Mouse (Mus musculus) forebrain, embryonic 11.5 days (tissue): ENCODE data around the gene Ppl. TPM values are rescaled to one million over a fixed set of nuclear protein-coding genes. Genes with fewer than 3 reads are reported as not detected.

ENCODE experiments used
- ATAC-seq: fragments of 200-750 bp; cut with Nextera tagmentation; replicated peaks from 2 replicates; pipeline ENCODE4 v1.8.0; 2017; ENCODE audit warnings: moderate TSS enrichment; ENCODE audit not compliant: low FRiP score
- DNase-seq: peaks from one replicate; pipeline ENCODE4 v3.0.0-alpha.2; 2017; ENCODE audit warnings: low spot score
- H3K27ac ChIP-seq: fragments of 300-500 bp; sonication (generic); 2 replicates; pipeline ENCODE4 v1.5.1; 2014; ENCODE audit warnings: low read depth, low read length
- H3K27me3 ChIP-seq: fragments of 300-500 bp; sonication (generic); 2 replicates; pipeline ENCODE4 v1.6.1; 2014; ENCODE audit warnings: mild to moderate bottlenecking, low read length, mixed read lengths; ENCODE audit not compliant: control insufficient read depth, insufficient read depth
- H3K36me3 ChIP-seq: fragments of 300-500 bp; sonication (generic); 2 replicates; pipeline ENCODE4 v1.6.1; 2014; ENCODE audit warnings: mild to moderate bottlenecking, low read length, moderate library complexity, mixed read lengths; ENCODE audit not compliant: control insufficient read depth, insufficient read depth
- H3K4me1 ChIP-seq: fragments of 300-500 bp; sonication (generic); replicated peaks from 2 replicates; pipeline ENCODE4 v1.6.1; 2014; ENCODE audit warnings: low read length, mixed read lengths; ENCODE audit not compliant: control insufficient read depth, insufficient read depth
- H3K4me2 ChIP-seq: fragments of 300-500 bp; sonication (generic); 2 replicates; pipeline ENCODE4 v1.6.1; 2014; ENCODE audit warnings: low read depth, mild to moderate bottlenecking, low read length, moderate library complexity, mixed read lengths; ENCODE audit not compliant: severe bottlenecking
- H3K4me3 ChIP-seq: fragments of 300-500 bp; sonication (generic); 2 replicates; pipeline ENCODE4 v1.5.1; 2014; ENCODE audit warnings: low read depth, low read length
- H3K9ac ChIP-seq: fragments of 300-500 bp; sonication (generic); 2 replicates; pipeline ENCODE4 v1.6.1; 2014; ENCODE audit warnings: low read length
- H3K9me3 ChIP-seq: fragments of 300-500 bp; sonication (generic); 2 replicates; pipeline ENCODE4 v1.6.1; 2016; ENCODE audit warnings: low read length, mixed read lengths; ENCODE audit not compliant: control insufficient read depth
- WGBS: fragments of 180-500 bp; shearing (Covaris S2); extraction: QIAGEN DNeasy Blood & Tissue Kit; methylation state at CpG from one replicate; pipeline ENCODE4 v1.1.7; 2014; 5-methylcytosine and 5-hydroxymethylcytosine counted together
- polyA plus RNA-seq: library from polyadenylated mRNA; unstranded; fragments of >200 nt; fragmentation: Nextera tagmentation; extraction: Ambion mirVana; gene quantifications from 2 replicates; pipeline ENCODE4 v1.2.1, GENCODE M21; 2014

The Ppl gene
- polyA plus RNA-seq, 1 experiment from 2014 or later: 1.3 TPM

- no peak for ATAC-seq
Observed at GRCm38 (mm10) chr16:5135551-5136261, 3.5 kb upstream of the Ppl start.

GRCm38 (mm10) chr16:5134623-5135330 is 2.6 kb upstream of the Ppl start:
- WGBS: 83% methylated on average over 14 of the region's 14 CpGs

More at GRCm38 (mm10) chr16:5135551-5136261, 3.5 kb upstream of the Ppl start:
- no peak overlapping the region for H3K9ac ChIP-seq
- WGBS: 81% methylated on average over 8 of the region's 8 CpGs
- H3K4me3 ChIP-seq: no peak overlapping the region
- no peak overlapping the region for H3K4me2 ChIP-seq
- no peaks in the 10 kb centered on the region for H3K36me3 ChIP-seq
- no peak for DNase-seq
- H3K9me3 ChIP-seq: no peaks in the 10 kb centered on the region
- peaks cover 29% of the 10 kb centered on the region for H3K27me3 ChIP-seq
- H3K27ac ChIP-seq: no peak overlapping the region
- H3K4me1 ChIP-seq: peaks cover 4% of the 10 kb centered on the region; the same call in 1 of the 2 replicates

GRCm38 (mm10) chr16:5131251-5131922 is 834 bp downstream of the Ppl start:
- H3K27me3 ChIP-seq: peaks cover 36% of the 10 kb centered on the region

More at GRCm38 (mm10) chr16:5134623-5135330, 2.6 kb upstream of the Ppl start:
- DNase-seq (no peak), ATAC-seq (no peak)
- peaks cover 34% of the 10 kb centered on the region for H3K27me3 ChIP-seq
- H3K4me2 ChIP-seq: no peak overlapping the region
- no peaks in the 10 kb centered on the region for H3K9me3 ChIP-seq
- peaks cover 4% of the 10 kb centered on the region; the same call in 1 of the 2 replicates for H3K4me1 ChIP-seq
- no peaks in the 10 kb centered on the region for H3K36me3 ChIP-seq
- H3K27ac ChIP-seq: no peak overlapping the region
- H3K4me3 ChIP-seq: no peak overlapping the region
- no peak overlapping the region for H3K9ac ChIP-seq

GRCm38 (mm10) chr16:5130766-5131165 is 1.5 kb downstream of the Ppl start:
- Histone ChIP-seq H3K4me1 (peaks cover 4% of the 10 kb centered on the region; the same call in 1 of the 2 replicates), H3K4me2 (no peak overlapping the region), H3K9me3 (no peaks in the 10 kb centered on the region), H3K27ac (no peak overlapping the region), H3K4me3 (no peak overlapping the region), H3K9ac (no peak overlapping the region), H3K27me3 (peaks cover 36% of the 10 kb centered on the region), H3K36me3 (no peaks in the 10 kb centered on the region)
- ATAC-seq (no peak), DNase-seq (no peak)
- WGBS: 14% methylated on average over 4 of the region's 4 CpGs

More at GRCm38 (mm10) chr16:5131251-5131922, 834 bp downstream of the Ppl start:
- H3K27ac ChIP-seq: no peak overlapping the region
- WGBS: 3% methylated on average over 25 of the region's 25 CpGs
- H3K4me1 ChIP-seq: peaks cover 4% of the 10 kb centered on the region; the same call in 1 of the 2 replicates
- no peak for DNase-seq
- no peak overlapping the region for H3K9ac ChIP-seq
- no peaks in the 10 kb centered on the region for H3K9me3 ChIP-seq
- no peak overlapping the region for H3K4me3 ChIP-seq
- ATAC-seq: no peak
- no peaks in the 10 kb centered on the region for H3K36me3 ChIP-seq
- H3K4me2 ChIP-seq: no peak overlapping the region

- WGBS: 62% methylated on average over 2 of the region's 2 CpGs
- Histone ChIP-seq H3K36me3 (no peaks in the 10 kb centered on the region), H3K4me1 (peaks cover 4% of the 10 kb centered on the region; the same call in 1 of the 2 replicates), H3K4me3 (no peak overlapping the region), H3K27ac (no peak overlapping the region), H3K9me3 (no peaks in the 10 kb centered on the region), H3K27me3 (peaks cover 36% of the 10 kb centered on the region), H3K4me2 (no peak overlapping the region), H3K9ac (no peak overlapping the region)
- ATAC-seq (no peak), DNase-seq (no peak)
Observed at GRCm38 (mm10) chr16:5130196-5130595, 2.0 kb downstream of the Ppl start.

GRCm38 (mm10) chr16:5123476-5123875 is 8.7 kb downstream of the Ppl start:
- DNase-seq (no peak), ATAC-seq (no peak)
- Histone ChIP-seq H3K4me2 (no peak overlapping the region), H3K27ac (no peak overlapping the region), H3K9ac (no peak overlapping the region), H3K9me3 (no peaks in the 10 kb centered on the region), H3K36me3 (no peaks in the 10 kb centered on the region), H3K4me3 (no peak overlapping the region), H3K4me1 (no peaks in the 10 kb centered on the region), H3K27me3 (no peaks in the 10 kb centered on the region)
- 85% methylated on average over 6 of the region's 6 CpGs for WGBS

GRCm38 (mm10) chr16:5119845-5120244 is 12.4 kb downstream of the Ppl start:
- Histone ChIP-seq H3K27ac (no peak overlapping the region), H3K4me1 (no peaks in the 10 kb centered on the region), H3K9ac (no peak overlapping the region), H3K9me3 (no peaks in the 10 kb centered on the region), H3K36me3 (no peaks in the 10 kb centered on the region), H3K4me2 (no peak overlapping the region), H3K4me3 (no peak overlapping the region), H3K27me3 (no peaks in the 10 kb centered on the region)
- no peak for DNase-seq
- 85% methylated on average over 4 of the region's 4 CpGs for WGBS
- ATAC-seq: no peak

- Histone ChIP-seq H3K9ac (no peak overlapping the region), H3K27ac (no peak overlapping the region), H3K36me3 (no peaks in the 10 kb centered on the region), H3K4me1 (no peaks in the 10 kb centered on the region), H3K4me3 (no peak overlapping the region), H3K27me3 (no peaks in the 10 kb centered on the region), H3K9me3 (no peaks in the 10 kb centered on the region), H3K4me2 (no peak overlapping the region)
- DNase-seq (no peak), ATAC-seq (no peak)
- WGBS: 82% methylated on average over 4 of the region's 4 CpGs
Observed at GRCm38 (mm10) chr16:5119385-5119784, 12.8 kb downstream of the Ppl start.
